Mouse (Mus musculus): ENCODE measurements around the gene Samhd1. TPM values are rescaled to one million over a fixed set of nuclear protein-coding genes. Genes with fewer than 3 reads are reported as not detected.

Samhd1 gene
- polyA plus RNA-seq, 1 experiment = 120 TPM

- WGBS = 66% methylated on average over 3 of the region's 3 CpGs
- Histone ChIP-seq H3K27me3 (ENCODE audit: control insufficient read depth, insufficient read depth, low read length) (peaks cover 16% of the 10 kb centered on the region), H3K27ac (ENCODE audit: insufficient read depth, low read length) (no peak overlapping the region), H3K4me3 (ENCODE audit: extremely low read depth, insufficient read depth, insufficient read length) (no peak overlapping the region), H3K36me3 (ENCODE audit: control insufficient read depth, insufficient read depth, low read length) (no peaks in the 10 kb centered on the region), H3K4me1 (ENCODE audit: control insufficient read depth, insufficient read depth, insufficient read length) (peaks cover 19% of the 10 kb centered on the region)
- DNase-seq (ENCODE audit: low read depth in 1 of 2, low spot score in 2 of 2) = no peak
- TF ChIP-seq POLR2A (IDR thresholded peaks at IDR 0.05; ENCODE audit: low read depth, low read length) = no peak
- no peak for TF ChIP-seq CTCF (IDR thresholded peaks at IDR 0.05; ENCODE audit: extremely low read depth, insufficient read depth, insufficient read length, insufficient replicate concordance)
These were observed 59.8 kb downstream of the Samhd1 start for GRCm38 (mm10) chr2:157075226-157075625.

GRCm38 (mm10) chr2:157074772-157075171 lies 60.3 kb downstream of the Samhd1 start:
- H3K27ac ChIP-seq (ENCODE audit: insufficient read depth, low read length) = no peak overlapping the region
- H3K27me3 ChIP-seq (ENCODE audit: control insufficient read depth, insufficient read depth, low read length) = peaks cover 16% of the 10 kb centered on the region
- no peak for DNase-seq (ENCODE audit: low read depth in 1 of 2, low spot score in 2 of 2)
- TF ChIP-seq CTCF (IDR thresholded peaks at IDR 0.05; ENCODE audit: extremely low read depth, insufficient read depth, insufficient read length, insufficient replicate concordance) (no peak), POLR2A (IDR thresholded peaks at IDR 0.05; ENCODE audit: low read depth, low read length) (no peak)
- no peak overlapping the region for H3K4me3 ChIP-seq (ENCODE audit: extremely low read depth, insufficient read depth, insufficient read length)
- no peaks in the 10 kb centered on the region for H3K36me3 ChIP-seq (ENCODE audit: control insufficient read depth, insufficient read depth, low read length)
- H3K4me1 ChIP-seq (ENCODE audit: control insufficient read depth, insufficient read depth, insufficient read length) = peaks cover 20% of the 10 kb centered on the region
- WGBS = 83% methylated on average over 5 of the region's 5 CpGs

GRCm38 (mm10) chr2:157074186-157074724 lies 60.8 kb downstream of the Samhd1 start:
- H3K4me1 ChIP-seq (ENCODE audit: control insufficient read depth, insufficient read depth, insufficient read length) = peaks cover 25% of the 10 kb centered on the region
- H3K4me3 ChIP-seq (ENCODE audit: extremely low read depth, insufficient read depth, insufficient read length) = no peak overlapping the region
- peaks cover 13% of the 10 kb centered on the region for H3K27me3 ChIP-seq (ENCODE audit: control insufficient read depth, insufficient read depth, low read length)
- TF ChIP-seq CTCF (IDR thresholded peaks at IDR 0.05; ENCODE audit: extremely low read depth, insufficient read depth, insufficient read length, insufficient replicate concordance) (no peak), POLR2A (IDR thresholded peaks at IDR 0.05; ENCODE audit: low read depth, low read length) (no peak)
- 89% methylated on average over 9 of the region's 9 CpGs for WGBS
- no peak for DNase-seq (ENCODE audit: low read depth in 1 of 2, low spot score in 2 of 2)
- no peak overlapping the region for H3K27ac ChIP-seq (ENCODE audit: insufficient read depth, low read length)
- no peaks in the 10 kb centered on the region for H3K36me3 ChIP-seq (ENCODE audit: control insufficient read depth, insufficient read depth, low read length)

GRCm38 (mm10) chr2:157073378-157074052 lies 61.5 kb downstream of the Samhd1 start:
- Histone ChIP-seq H3K27ac (ENCODE audit: insufficient read depth, low read length) (no peak overlapping the region), H3K4me1 (ENCODE audit: control insufficient read depth, insufficient read depth, insufficient read length) (peaks cover 24% of the 10 kb centered on the region), H3K4me3 (ENCODE audit: extremely low read depth, insufficient read depth, insufficient read length) (no peak overlapping the region), H3K36me3 (ENCODE audit: control insufficient read depth, insufficient read depth, low read length) (no peaks in the 10 kb centered on the region), H3K27me3 (ENCODE audit: control insufficient read depth, insufficient read depth, low read length) (peaks cover 6% of the 10 kb centered on the region)
- WGBS = 78% methylated on average over 9 of the region's 9 CpGs
- TF ChIP-seq CTCF (IDR thresholded peaks at IDR 0.05; ENCODE audit: extremely low read depth, insufficient read depth, insufficient read length, insufficient replicate concordance) (no peak), POLR2A (IDR thresholded peaks at IDR 0.05; ENCODE audit: low read depth, low read length) (no peak)
- no peak for DNase-seq (ENCODE audit: low read depth in 1 of 2, low spot score in 2 of 2)

GRCm38 (mm10) chr2:157072316-157072990 lies 62.6 kb downstream of the Samhd1 start:
- WGBS = 87% methylated on average over 9 of the region's 9 CpGs
- no peaks in the 10 kb centered on the region for H3K27me3 ChIP-seq (ENCODE audit: control insufficient read depth, insufficient read depth, low read length)
- H3K4me1 ChIP-seq (ENCODE audit: control insufficient read depth, insufficient read depth, insufficient read length) = peaks cover 18% of the 10 kb centered on the region; the same call in 1 of the 2 replicates
- no peak for DNase-seq (ENCODE audit: low read depth in 1 of 2, low spot score in 2 of 2)
- no peak overlapping the region for H3K4me3 ChIP-seq (ENCODE audit: extremely low read depth, insufficient read depth, insufficient read length)
- no peaks in the 10 kb centered on the region for H3K36me3 ChIP-seq (ENCODE audit: control insufficient read depth, insufficient read depth, low read length)
- no peak for TF ChIP-seq POLR2A (IDR thresholded peaks at IDR 0.05; ENCODE audit: low read depth, low read length)
- no peak for TF ChIP-seq CTCF (IDR thresholded peaks at IDR 0.05; ENCODE audit: extremely low read depth, insufficient read depth, insufficient read length, insufficient replicate concordance)
- H3K27ac ChIP-seq (ENCODE audit: insufficient read depth, low read length) = no peak overlapping the region

- TF ChIP-seq CTCF (IDR thresholded peaks at IDR 0.05; ENCODE audit: extremely low read depth, insufficient read depth, insufficient read length, insufficient replicate concordance) (no peak), POLR2A (IDR thresholded peaks at IDR 0.05; ENCODE audit: low read depth, low read length) (no peak)
- Histone ChIP-seq H3K27ac (ENCODE audit: insufficient read depth, low read length) (no peak overlapping the region), H3K27me3 (ENCODE audit: control insufficient read depth, insufficient read depth, low read length) (no peaks in the 10 kb centered on the region), H3K4me3 (ENCODE audit: extremely low read depth, insufficient read depth, insufficient read length) (no peak overlapping the region), H3K4me1 (ENCODE audit: control insufficient read depth, insufficient read depth, insufficient read length) (peaks cover 18% of the 10 kb centered on the region; the same call in 1 of the 2 replicates), H3K36me3 (ENCODE audit: control insufficient read depth, insufficient read depth, low read length) (no peaks in the 10 kb centered on the region)
- no peak for DNase-seq (ENCODE audit: low read depth in 1 of 2, low spot score in 2 of 2)
- 14% methylated on average over 2 of the region's 2 CpGs for WGBS
These were observed 63.5 kb downstream of the Samhd1 start for GRCm38 (mm10) chr2:157071556-157071955.

Measured in spleen, adult 2 months (tissue).